In the genomic region with DNA sequence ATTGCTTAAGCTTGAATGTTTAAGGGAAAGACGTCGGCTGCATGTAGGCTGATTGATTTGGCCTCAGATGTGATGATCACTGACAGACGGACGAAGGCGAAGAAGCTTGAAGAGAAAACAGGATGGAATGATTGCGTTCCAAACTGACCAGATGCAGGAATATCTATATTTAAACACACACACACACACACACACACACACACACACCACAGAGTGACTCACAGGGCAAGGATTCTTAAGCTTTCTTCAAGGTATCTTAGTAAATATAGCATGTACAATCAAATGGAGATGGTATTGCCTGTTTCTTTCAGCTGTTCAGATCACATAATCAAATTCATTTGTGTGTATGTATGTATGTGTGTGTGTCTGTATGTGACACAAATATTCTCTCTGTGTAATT, we compare ENCODE assay signal across 14 mouse cellular contexts.
A peak's percentile ranks its signal among the peaks of the same experiment; 100 is the strongest.
DNase-seq lines count a peak whose midpoint lies in the region; ATAC-seq and TF ChIP-seq lines count a peak whose summit lies in the region.
"Had no signal": no experiment of that assay in that cellular context is flagged by ENCODE, and none has a peak within 500 bp of the region (broad histone marks: within the 10 kb centered on the region; RNA-seq: fewer than 3 reads in every experiment).

No protein-coding gene starts in this region.

- no peak for DNase-seq in intestine, embryonic 14.5 days (ENCODE audit: low spot score)
- DNase-seq in ovary, adult 18-20 months (ENCODE audit: low spot score), result no peak
- DNase-seq in adrenal gland, adult (ENCODE audit: inconsistent age in 2 of 2, low spot score in 1 of 2), result no peak
- DNase-seq: adrenal gland, postnatal 25 days; cerebellum, postnatal 36 days; gastrocnemius, postnatal 14 days; kidney, adult 2 months; lung, postnatal 36 days had no signal

- no peak overlapping the region for H3K4me2 ChIP-seq in intestine, embryonic 14.5 days (ENCODE audit: low read length)
- H3K4me2 ChIP-seq in intestine, postnatal 0 days (replicated peaks; ENCODE audit: low read depth), result no peak overlapping the region
- no peak overlapping the region for H3K4me2 ChIP-seq in embryonic facial prominence, embryonic 13.5 days
- H3K4me2 ChIP-seq in hindbrain, embryonic 15.5 days, result no peak overlapping the region
- no peak overlapping the region for H3K4me2 ChIP-seq in midbrain, embryonic 15.5 days
- H3K4me2 ChIP-seq: liver, embryonic 15.5 days had no signal

- H3K4me3 ChIP-seq in intestine, embryonic 14.5 days (ENCODE audit: low read depth, low read length), result no peak overlapping the region
- H3K4me3 ChIP-seq in intestine, postnatal 0 days (ENCODE audit: low read depth, low read length), result no peak overlapping the region
- H3K4me3 ChIP-seq in embryonic facial prominence, embryonic 13.5 days, result no peak overlapping the region
- no peak overlapping the region for H3K4me3 ChIP-seq in hindbrain, embryonic 15.5 days
- H3K4me3 ChIP-seq in midbrain, embryonic 15.5 days, result no peak overlapping the region
- H3K4me3 ChIP-seq: liver, embryonic 15.5 days; myocyte had no signal

- peak overlapping the region; percentile 45; the same call in 1 of the 2 replicates for H3K27ac ChIP-seq in intestine, embryonic 14.5 days (ENCODE audit: low read depth)
- no peak overlapping the region for H3K27ac ChIP-seq in intestine, postnatal 0 days (ENCODE audit: low read depth, low read length)
- H3K27ac ChIP-seq in embryonic facial prominence, embryonic 13.5 days, result peak overlapping the region; percentile 94
- peak overlapping the region; percentile 38 for H3K27ac ChIP-seq in hindbrain, embryonic 15.5 days (replicated peaks)
- peak overlapping the region; percentile 74; the same call in 1 of the 2 replicates for H3K27ac ChIP-seq in midbrain, embryonic 15.5 days
- H3K27ac ChIP-seq: liver, embryonic 15.5 days had no signal

- H3K4me1 ChIP-seq in intestine, embryonic 14.5 days (replicated peaks; ENCODE audit: control insufficient read depth, insufficient read depth, low read length), result peaks cover 8% of the 10 kb centered on the region; the same call in 1 of the 2 replicates
- H3K4me1 ChIP-seq in intestine, postnatal 0 days (replicated peaks; ENCODE audit: control insufficient read depth, insufficient read depth, low read length), result no peaks in the 10 kb centered on the region
- H3K4me1 ChIP-seq in embryonic facial prominence, embryonic 13.5 days, result peaks cover 31% of the 10 kb centered on the region
- peaks cover 10% of the 10 kb centered on the region for H3K4me1 ChIP-seq in hindbrain, embryonic 15.5 days (replicated peaks)
- peaks cover 14% of the 10 kb centered on the region for H3K4me1 ChIP-seq in midbrain, embryonic 15.5 days
- H3K4me1 ChIP-seq: liver, embryonic 15.5 days had no signal

- WGBS in intestine, embryonic 14.5 days, result 84% methylated on average over 6 of the region's 6 CpGs
- WGBS in intestine, postnatal 0 days, result 92% methylated on average over 6 of the region's 6 CpGs
- 43% methylated on average over 6 of the region's 6 CpGs for WGBS in embryonic facial prominence, embryonic 13.5 days
- WGBS in hindbrain, embryonic 15.5 days, result 61% methylated on average over 6 of the region's 6 CpGs
- 46% methylated on average over 6 of the region's 6 CpGs for WGBS in midbrain, embryonic 15.5 days

- H3K9ac ChIP-seq in intestine, embryonic 14.5 days (ENCODE audit: low read length), result no peak overlapping the region
- no peak overlapping the region for H3K9ac ChIP-seq in intestine, postnatal 0 days (ENCODE audit: low read depth, low read length)
- H3K9ac ChIP-seq in embryonic facial prominence, embryonic 13.5 days, result no peak overlapping the region
- H3K9ac ChIP-seq in hindbrain, embryonic 15.5 days, result no peak overlapping the region
- no peak overlapping the region; the same call in 1 of the 2 replicates for H3K9ac ChIP-seq in midbrain, embryonic 15.5 days
- H3K9ac ChIP-seq: liver, embryonic 15.5 days had no signal

- ATAC-seq in intestine, embryonic 14.5 days (replicated peaks; ENCODE audit: low FRiP score, low TSS enrichment, low read depth), result no peak
- no peak for ATAC-seq in intestine, postnatal 0 days
- no peak for ATAC-seq in embryonic facial prominence, embryonic 13.5 days (ENCODE audit: insufficient number of reproducible peaks, insufficient read depth, low FRiP score, low TSS enrichment, low read depth)
- ATAC-seq in hindbrain, embryonic 15.5 days (ENCODE audit: low FRiP score, low read depth), result 0 out of 2 replicates have a peak, but pooled peaks have one; percentile 38
- 0 out of 2 replicates have a peak, but pooled peaks have one; percentile 18 for ATAC-seq in midbrain, embryonic 15.5 days (replicated peaks)

- no peaks in the 10 kb centered on the region for H3K36me3 ChIP-seq in intestine, embryonic 14.5 days (ENCODE audit: control insufficient read depth, insufficient read depth, low read length)
- no peaks in the 10 kb centered on the region for H3K36me3 ChIP-seq in intestine, postnatal 0 days (ENCODE audit: control insufficient read depth, insufficient read depth)
- H3K36me3 ChIP-seq in embryonic facial prominence, embryonic 13.5 days, result no peaks in the 10 kb centered on the region
- no peaks in the 10 kb centered on the region for H3K36me3 ChIP-seq in hindbrain, embryonic 15.5 days
- H3K36me3 ChIP-seq in midbrain, embryonic 15.5 days (replicated peaks), result no peaks in the 10 kb centered on the region
- H3K36me3 ChIP-seq: liver, embryonic 15.5 days had no signal

- H3K27me3 ChIP-seq in intestine, embryonic 14.5 days (replicated peaks; ENCODE audit: control insufficient read depth, insufficient read depth, low read length), result no peaks in the 10 kb centered on the region
- no peaks in the 10 kb centered on the region for H3K27me3 ChIP-seq in intestine, postnatal 0 days (replicated peaks; ENCODE audit: control insufficient read depth, insufficient read depth, low read length)
- no peaks in the 10 kb centered on the region for H3K27me3 ChIP-seq in embryonic facial prominence, embryonic 13.5 days
- no peaks in the 10 kb centered on the region for H3K27me3 ChIP-seq in hindbrain, embryonic 15.5 days
- no peaks in the 10 kb centered on the region for H3K27me3 ChIP-seq in midbrain, embryonic 15.5 days (replicated peaks)
- H3K27me3 ChIP-seq: liver, embryonic 15.5 days had no signal

- no peaks in the 10 kb centered on the region for H3K9me3 ChIP-seq in intestine, embryonic 14.5 days (ENCODE audit: control insufficient read depth, low read length)
- H3K9me3 ChIP-seq in intestine, postnatal 0 days (ENCODE audit: control insufficient read depth), result no peaks in the 10 kb centered on the region
- H3K9me3 ChIP-seq in embryonic facial prominence, embryonic 13.5 days, result no peaks in the 10 kb centered on the region
- no peaks in the 10 kb centered on the region for H3K9me3 ChIP-seq in hindbrain, embryonic 15.5 days
- H3K9me3 ChIP-seq in midbrain, embryonic 15.5 days, result no peaks in the 10 kb centered on the region
- H3K9me3 ChIP-seq: liver, embryonic 15.5 days had no signal

- TF ChIP-seq CTCF in intestine, postnatal 0 days (IDR thresholded peaks at IDR 0.05; ENCODE audit: low read depth), result no peak

Comparison
In these comparisons a context has a peak if more than half of its experiments do, and no peak if none do; other contexts are left out.
1. ATAC-seq: peak in hindbrain, embryonic 15.5 days (single experiment) and midbrain, embryonic 15.5 days (single experiment); none in intestine, embryonic 14.5 days (single experiment), intestine, postnatal 0 days (single experiment) and embryonic facial prominence, embryonic 13.5 days (single experiment).